Mouse (Mus musculus) spleen, postnatal 0 days (tissue): ENCODE measurements around the gene Ubash3b. TPM values are rescaled to one million over a fixed set of nuclear protein-coding genes. Genes with fewer than 3 reads are reported as not detected.

Source experiments
- polyA plus RNA-seq: library from polyadenylated mRNA; unstranded; fragments of >200 nt; fragmentation: Nextera tagmentation; extraction: Ambion mirVana; gene quantifications from 2 replicates; pipeline ENCODE4 v1.2.1, GENCODE M21; 2015

Gene Ubash3b
- 6.0 and 6.4 TPM in 2 replicates for polyA plus RNA-seq

DNA sequence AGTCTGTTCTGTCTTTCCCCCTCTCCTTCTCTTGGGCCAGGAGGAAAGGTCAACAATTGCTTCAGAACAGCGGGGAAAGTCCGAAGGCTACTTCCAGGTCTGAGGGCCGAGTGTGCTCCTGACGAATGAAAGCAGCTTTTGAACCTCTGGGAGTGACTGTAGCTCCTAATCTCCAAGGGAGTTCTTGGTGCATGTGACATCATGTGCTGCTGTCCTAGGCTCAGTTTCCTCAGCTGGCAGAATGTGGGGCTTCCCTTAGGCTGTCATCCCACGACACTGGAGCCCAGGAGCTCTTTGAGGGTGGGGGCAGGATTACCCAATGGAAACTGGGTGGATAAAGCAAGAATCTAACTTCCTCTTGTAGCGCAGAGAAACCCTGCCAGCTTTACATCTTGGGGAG, at the start of gene Ubash3b:
Gene Ubash3b, minus strand, starts transcription at position 285 of the 400 bp plus-strand sequence.

DNA sequence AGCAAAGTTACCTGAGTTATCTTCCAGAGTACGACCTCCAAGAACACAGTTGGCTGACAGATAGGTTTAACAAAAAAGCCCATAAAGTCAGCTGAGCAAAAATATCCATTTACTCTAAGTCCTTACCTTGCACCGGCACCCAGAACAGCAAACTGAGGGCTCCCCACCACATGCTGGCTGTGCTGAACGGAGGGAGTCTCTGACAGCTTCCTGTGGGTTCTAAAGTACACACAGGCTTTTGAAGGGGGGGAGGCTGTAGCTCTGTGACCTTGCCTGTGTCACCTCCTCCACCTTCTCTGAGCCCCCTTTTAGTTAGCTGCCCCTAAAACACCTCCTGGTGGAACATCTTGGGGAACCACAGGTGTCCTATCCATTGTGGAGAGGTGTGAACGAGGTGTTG, 157.1 kb downstream of the Ubash3b start, which contains the start of gene Crtam:
Gene Crtam, minus strand, starts transcription at position 214 of the 400 bp plus-strand sequence.

DNA sequence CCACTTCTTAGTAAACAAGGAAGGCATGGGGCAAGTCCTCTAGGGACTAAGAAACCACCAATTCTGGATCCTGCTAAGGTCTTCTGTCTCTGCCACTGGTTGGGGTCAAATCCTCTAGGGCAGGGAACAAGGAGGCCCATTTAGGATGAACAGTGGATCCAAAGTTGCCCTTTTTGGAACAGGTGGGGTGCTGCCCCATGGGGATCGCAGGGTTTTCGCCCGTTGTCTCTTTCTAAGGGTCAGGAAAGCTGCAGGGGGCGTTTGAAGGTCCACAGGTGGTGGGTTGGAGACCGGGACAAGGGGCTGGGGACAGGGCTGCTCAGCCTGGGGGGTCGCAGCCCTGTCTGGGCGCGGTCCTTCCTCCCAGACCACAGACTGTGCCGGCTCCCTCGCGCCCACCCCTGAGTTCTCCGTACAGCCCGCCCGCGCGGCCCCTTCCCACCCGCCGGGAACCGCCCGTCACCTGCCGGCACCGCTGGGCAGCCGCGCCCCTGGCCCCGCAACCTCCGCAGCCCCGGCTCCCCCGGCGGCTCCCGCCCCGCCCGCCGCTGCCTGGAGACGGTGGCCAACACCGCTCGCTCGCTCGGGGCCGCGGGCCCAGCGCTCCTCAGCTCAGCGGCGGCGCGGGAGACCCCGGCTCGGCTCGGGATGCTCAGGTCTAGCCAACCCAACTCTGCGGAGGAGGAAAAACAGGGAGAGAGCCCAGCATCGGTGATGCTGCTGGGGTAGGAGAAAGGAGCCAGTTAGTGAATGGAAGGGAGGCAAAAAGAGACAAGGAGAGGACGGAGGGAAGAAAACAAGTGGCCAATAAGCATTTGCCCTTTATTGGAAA, 197.7 kb downstream of the Ubash3b start, which contains the start of gene Jhy:
Gene Jhy, minus strand, starts transcription at position 533 of the 832 bp plus-strand sequence.

Other genes starting within 250 kb of the Ubash3b start
- not detected in 2 replicates for gene Jhy, start 197.6 kb downstream of the Ubash3b start, polyA plus RNA-seq
- 0.05 TPM in 1 of 2 replicates, not detected in the other for gene Crtam, start 157.1 kb downstream of the Ubash3b start, polyA plus RNA-seq